Mouse (Mus musculus): Measurements from ENCODE around the gene Fgr. TPM values are rescaled to one million over a fixed set of nuclear protein-coding genes. Genes with fewer than 3 reads are reported as not detected.

Gene Fgr
- polyA plus RNA-seq, 1 experiment from 2014 or later: 0.19 TPM

DNA sequence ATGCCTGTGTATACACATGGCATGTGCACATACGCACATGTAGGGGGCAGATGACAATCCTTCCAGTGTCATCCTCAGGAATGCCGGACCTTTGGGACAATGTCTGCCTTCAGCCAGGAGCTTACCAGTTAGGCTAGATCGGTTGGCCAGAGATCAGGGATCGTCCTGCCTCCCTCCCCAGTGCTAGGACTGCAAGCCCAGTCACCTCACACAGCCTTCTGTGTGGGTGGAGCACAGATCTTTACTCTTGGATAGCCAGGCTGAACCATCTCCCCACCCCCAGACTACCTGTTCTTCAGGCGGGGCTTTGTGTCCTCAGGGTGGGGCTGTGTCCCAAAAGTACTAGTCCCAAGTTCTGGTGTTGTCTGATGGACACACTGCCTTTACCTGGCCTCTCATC, 13.6 kb upstream of the Fgr start:
- Histone ChIP-seq H3K4me1 (replicated peaks) (peaks cover 56% of the 10 kb centered on the region), H3K9ac (no peak overlapping the region)
- 50% methylated on average over 5 of the region's 5 CpGs for WGBS

DNA sequence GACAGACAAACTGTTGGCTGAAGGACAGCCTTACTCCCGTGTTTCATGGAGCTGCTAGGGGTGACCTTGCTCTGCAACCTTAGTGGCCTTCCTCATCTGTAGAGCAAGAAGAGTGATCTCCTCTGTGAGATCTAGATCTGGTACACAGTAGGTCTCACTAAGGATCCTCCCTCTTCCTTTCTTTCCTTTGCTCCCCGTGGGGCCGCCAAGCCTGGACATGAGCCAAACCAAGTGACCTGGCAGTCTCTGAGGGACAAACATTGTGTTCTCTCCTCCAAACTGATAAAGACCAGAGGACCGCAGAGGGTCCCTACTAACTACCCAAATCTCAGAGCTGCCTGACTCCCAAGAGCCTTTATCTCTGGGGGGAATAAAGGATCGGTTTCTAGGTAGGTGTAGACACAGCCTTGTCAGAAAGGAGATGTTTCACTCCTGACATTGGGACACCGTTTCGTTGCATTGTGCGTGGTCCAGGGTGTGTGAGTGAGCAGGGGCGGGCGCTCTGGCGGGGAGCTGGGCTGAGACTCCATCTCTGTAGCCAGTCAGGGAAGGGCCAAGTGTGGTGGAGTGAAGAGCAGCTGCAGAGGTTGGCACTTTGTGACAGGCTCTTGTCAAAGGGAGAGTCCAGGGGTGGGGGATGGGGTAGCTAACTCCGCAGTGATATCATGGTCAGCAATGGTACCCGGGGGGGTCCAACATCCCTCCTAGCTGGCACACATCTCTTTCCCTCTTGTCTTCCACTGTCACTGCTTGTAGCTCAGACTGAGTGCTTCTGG, 12.8 kb upstream of the Fgr start:
- H3K9me3 ChIP-seq (replicated peaks): no peaks in the 10 kb centered on the region
- ATAC-seq (ENCODE audit: insufficient number of reproducible peaks, low FRiP score): peak; percentile 19; the same call in 1 of the 2 replicates
- H3K9ac ChIP-seq: peak overlapping the region; percentile 43; the same call in 1 of the 2 replicates
- peaks cover 49% of the 10 kb centered on the region for H3K4me1 ChIP-seq (replicated peaks)
- H3K27me3 ChIP-seq (replicated peaks): no peaks in the 10 kb centered on the region
- H3K4me2 ChIP-seq: peak overlapping the region; percentile 20; the same call in 1 of the 2 replicates
- peak overlapping the region; percentile 92 for H3K27ac ChIP-seq (ENCODE audit: poor library complexity, severe bottlenecking)
- H3K4me3 ChIP-seq: no peak overlapping the region
- no peaks in the 10 kb centered on the region for H3K36me3 ChIP-seq
- 25% methylated on average over 13 of the region's 13 CpGs for WGBS

More for the DNA sequence above, 13.6 kb upstream of the Fgr start:
- H3K27ac ChIP-seq (ENCODE audit: poor library complexity, severe bottlenecking): peak overlapping the region; percentile 92
- no peak overlapping the region for H3K4me3 ChIP-seq
- no peak for ATAC-seq (ENCODE audit: insufficient number of reproducible peaks, low FRiP score)
- no peak overlapping the region for H3K4me2 ChIP-seq
- H3K9me3 ChIP-seq (replicated peaks): no peaks in the 10 kb centered on the region
- H3K27me3 ChIP-seq (replicated peaks): no peaks in the 10 kb centered on the region
- no peaks in the 10 kb centered on the region for H3K36me3 ChIP-seq

- 72% methylated on average over 5 of the region's 5 CpGs for WGBS
- H3K27me3 ChIP-seq (replicated peaks): no peaks in the 10 kb centered on the region
- no peak overlapping the region for H3K4me2 ChIP-seq
- H3K9ac ChIP-seq: peak overlapping the region; percentile 19; the same call in 1 of the 2 replicates
- no peaks in the 10 kb centered on the region for H3K36me3 ChIP-seq
- peak overlapping the region; percentile 92 for H3K27ac ChIP-seq (ENCODE audit: poor library complexity, severe bottlenecking)
- no peak for ATAC-seq (ENCODE audit: insufficient number of reproducible peaks, low FRiP score)
- H3K9me3 ChIP-seq (replicated peaks): no peaks in the 10 kb centered on the region
- no peak overlapping the region for H3K4me3 ChIP-seq
- peaks cover 43% of the 10 kb centered on the region for H3K4me1 ChIP-seq (replicated peaks)
Measured at GRCm38 (mm10) chr4:132961866-132962265, 12.0 kb upstream of the Fgr start.

DNA sequence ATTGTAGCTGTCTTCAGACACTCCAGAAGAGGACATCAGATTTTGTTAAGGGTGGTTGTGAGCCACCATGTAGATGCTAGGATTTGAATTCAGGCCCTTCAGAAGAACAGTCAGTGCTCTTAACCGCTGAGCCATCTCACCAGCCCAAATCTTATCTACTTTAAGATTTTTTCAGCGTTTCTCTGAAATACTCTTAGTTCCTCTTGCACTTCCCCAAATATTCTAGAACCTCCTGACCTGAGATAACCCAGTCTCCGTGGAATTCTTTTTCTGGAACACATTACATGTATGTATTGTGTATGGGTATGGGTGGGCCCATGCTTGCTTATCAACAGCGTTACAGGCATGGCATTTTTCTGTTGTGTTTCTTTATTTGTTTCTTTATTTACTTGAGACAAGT, 11.3 kb upstream of the Fgr start:
- 75% methylated on average over 4 of the region's 4 CpGs for WGBS
- Histone ChIP-seq H3K4me1 (replicated peaks) (peaks cover 50% of the 10 kb centered on the region), H3K4me3 (no peak overlapping the region), H3K27me3 (replicated peaks) (no peaks in the 10 kb centered on the region), H3K27ac (ENCODE audit: poor library complexity, severe bottlenecking) (no peak overlapping the region), H3K4me2 (no peak overlapping the region), H3K9ac (no peak overlapping the region), H3K9me3 (replicated peaks) (no peaks in the 10 kb centered on the region), H3K36me3 (no peaks in the 10 kb centered on the region)
- ATAC-seq (ENCODE audit: insufficient number of reproducible peaks, low FRiP score): no peak

DNA sequence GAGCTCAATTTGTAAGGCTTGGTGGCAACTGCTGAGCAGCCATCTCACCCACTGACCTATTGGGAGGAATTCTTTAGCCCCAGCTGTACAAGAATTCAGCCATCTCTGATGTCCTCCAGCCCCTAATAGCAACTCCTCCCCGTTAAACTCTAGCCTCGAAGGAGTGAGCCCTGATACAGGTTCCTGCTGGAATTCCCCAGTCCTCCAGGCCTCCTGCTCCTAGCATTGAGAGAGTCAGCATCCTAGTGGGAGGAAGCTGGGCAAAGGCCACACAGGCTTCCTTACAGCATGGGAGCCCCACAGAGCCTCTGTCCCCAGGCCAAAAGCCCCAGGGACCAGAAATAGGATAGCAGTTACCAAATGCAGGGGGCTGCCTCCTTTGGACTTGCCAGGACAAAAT, 10.5 kb upstream of the Fgr start:
- Histone ChIP-seq H3K4me3 (no peak overlapping the region), H3K27ac (ENCODE audit: poor library complexity, severe bottlenecking) (no peak overlapping the region), H3K36me3 (no peaks in the 10 kb centered on the region), H3K9me3 (replicated peaks) (no peaks in the 10 kb centered on the region), H3K4me1 (replicated peaks) (peaks cover 56% of the 10 kb centered on the region), H3K9ac (no peak overlapping the region), H3K4me2 (no peak overlapping the region), H3K27me3 (replicated peaks) (no peaks in the 10 kb centered on the region)
- WGBS: 20% methylated on average over 2 of the region's 2 CpGs
- no peak for ATAC-seq (ENCODE audit: insufficient number of reproducible peaks, low FRiP score)

- no peaks in the 10 kb centered on the region for H3K27me3 ChIP-seq (replicated peaks)
- peaks cover 51% of the 10 kb centered on the region for H3K4me1 ChIP-seq (replicated peaks)
- no peaks in the 10 kb centered on the region for H3K36me3 ChIP-seq
- H3K4me2 ChIP-seq: no peak overlapping the region
- H3K4me3 ChIP-seq: no peak overlapping the region
- no peak overlapping the region for H3K27ac ChIP-seq (ENCODE audit: poor library complexity, severe bottlenecking)
- no peaks in the 10 kb centered on the region for H3K9me3 ChIP-seq (replicated peaks)
- WGBS: 53% methylated on average over 3 of the region's 3 CpGs
- no peak for ATAC-seq (ENCODE audit: insufficient number of reproducible peaks, low FRiP score)
- no peak overlapping the region for H3K9ac ChIP-seq
Measured at GRCm38 (mm10) chr4:132964064-132964463, 9.8 kb upstream of the Fgr start.

DNA sequence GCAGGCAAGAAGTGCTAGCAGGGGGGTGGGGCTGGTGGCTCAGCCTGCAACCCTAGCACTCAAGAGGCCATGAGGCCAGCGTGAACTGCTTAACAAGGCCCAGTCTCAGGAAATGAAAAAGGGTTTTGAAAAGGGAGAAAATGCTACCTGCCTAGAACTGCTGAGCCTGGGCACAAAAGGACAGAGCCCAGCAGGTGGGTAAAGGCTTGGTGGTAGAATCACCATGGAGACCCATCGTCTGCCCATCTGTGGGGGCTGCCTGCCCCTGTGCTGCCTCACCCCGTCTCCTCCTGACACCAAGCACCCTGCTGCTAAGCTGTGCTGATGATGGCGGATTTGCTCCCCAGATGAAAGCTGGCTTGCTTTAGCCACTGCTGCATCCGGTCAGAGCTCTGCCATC, 9.4 kb upstream of the Fgr start:
- 45% methylated on average over 5 of the region's 5 CpGs for WGBS
- H3K4me3 ChIP-seq: no peak overlapping the region
- no peak overlapping the region for H3K4me2 ChIP-seq
- H3K36me3 ChIP-seq: no peaks in the 10 kb centered on the region
- H3K27ac ChIP-seq (ENCODE audit: poor library complexity, severe bottlenecking): no peak overlapping the region
- no peak for ATAC-seq (ENCODE audit: insufficient number of reproducible peaks, low FRiP score)
- H3K9ac ChIP-seq: no peak overlapping the region
- H3K4me1 ChIP-seq (replicated peaks): peaks cover 47% of the 10 kb centered on the region
- H3K27me3 ChIP-seq (replicated peaks): no peaks in the 10 kb centered on the region
- H3K9me3 ChIP-seq (replicated peaks): no peaks in the 10 kb centered on the region

GRCm38 (mm10) chr4:132968105-132968938, 5.6 kb upstream of the Fgr start:
- Histone ChIP-seq H3K4me1 (replicated peaks) (peaks cover 29% of the 10 kb centered on the region), H3K27ac (ENCODE audit: poor library complexity, severe bottlenecking) (no peak overlapping the region), H3K4me3 (no peak overlapping the region), H3K36me3 (no peaks in the 10 kb centered on the region), H3K9me3 (replicated peaks) (no peaks in the 10 kb centered on the region), H3K9ac (no peak overlapping the region), H3K27me3 (replicated peaks) (peaks cover 9% of the 10 kb centered on the region), H3K4me2 (no peak overlapping the region)
- no peak for ATAC-seq (ENCODE audit: insufficient number of reproducible peaks, low FRiP score)
- whole genome bisulfite sequencing: 45% methylated on average over 6 of the region's 6 CpGs

DNA sequence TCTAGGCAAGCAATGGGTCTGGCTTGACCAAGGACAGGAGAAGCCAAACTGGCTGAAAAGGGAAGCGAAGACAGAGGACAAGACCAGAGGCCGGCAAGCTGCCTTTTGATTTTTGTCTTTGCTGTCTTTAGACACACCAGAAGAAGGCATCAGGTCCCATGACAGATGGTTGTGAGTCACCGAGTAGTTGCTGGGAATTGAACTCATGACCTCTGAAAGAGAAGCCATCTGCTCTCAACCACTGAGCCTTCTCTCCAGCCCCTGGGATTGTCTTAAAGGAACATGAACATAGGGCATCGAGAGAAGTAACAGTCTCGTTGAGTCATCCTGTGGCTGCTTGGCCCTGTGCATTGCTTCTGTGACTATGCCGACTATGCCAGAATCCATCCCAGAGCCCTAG, 2.3 kb upstream of the Fgr start:
- peaks cover 37% of the 10 kb centered on the region for H3K27me3 ChIP-seq (replicated peaks)

DNA sequence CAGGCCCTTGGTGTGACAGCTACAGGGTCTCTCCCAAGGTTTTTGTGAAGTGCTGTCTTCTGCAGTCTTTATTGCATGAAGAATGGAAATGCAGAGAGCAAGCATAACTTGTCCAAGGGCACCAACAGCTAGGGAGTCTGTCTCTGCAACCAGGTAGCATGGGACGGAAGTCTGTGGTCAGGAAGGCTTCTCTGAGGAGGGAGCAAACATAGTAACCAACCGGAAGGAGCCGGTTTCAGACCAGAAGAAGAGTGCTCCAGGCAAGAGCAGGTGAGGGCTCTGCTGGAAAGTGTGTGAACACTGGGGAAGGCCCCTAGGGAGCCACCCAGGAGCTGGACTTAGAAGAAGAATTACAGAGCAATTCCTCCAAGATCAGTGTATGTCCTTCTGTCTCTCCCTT, 1.8 kb upstream of the Fgr start:
- no peak overlapping the region for H3K4me2 ChIP-seq
- no peak overlapping the region for H3K27ac ChIP-seq (ENCODE audit: poor library complexity, severe bottlenecking)
- H3K36me3 ChIP-seq: no peaks in the 10 kb centered on the region
- H3K9ac ChIP-seq: no peak overlapping the region
- no peak overlapping the region for H3K4me3 ChIP-seq
- no peaks in the 10 kb centered on the region for H3K9me3 ChIP-seq (replicated peaks)
- 75% methylated on average over 3 of the region's 3 CpGs for WGBS
- ATAC-seq (ENCODE audit: insufficient number of reproducible peaks, low FRiP score): no peak
- peaks cover 46% of the 10 kb centered on the region for H3K4me1 ChIP-seq (replicated peaks)
- peaks cover 42% of the 10 kb centered on the region for H3K27me3 ChIP-seq (replicated peaks)

More for the DNA sequence above, 2.3 kb upstream of the Fgr start:
- Histone ChIP-seq H3K9me3 (replicated peaks) (no peaks in the 10 kb centered on the region), H3K36me3 (no peaks in the 10 kb centered on the region), H3K4me1 (replicated peaks) (peaks cover 47% of the 10 kb centered on the region), H3K4me2 (no peak overlapping the region), H3K9ac (no peak overlapping the region), H3K4me3 (no peak overlapping the region), H3K27ac (ENCODE audit: poor library complexity, severe bottlenecking) (no peak overlapping the region)
- ATAC-seq (ENCODE audit: insufficient number of reproducible peaks, low FRiP score): no peak
- WGBS: 81% methylated on average over 6 of the region's 6 CpGs

- ATAC-seq (ENCODE audit: insufficient number of reproducible peaks, low FRiP score): no peak
Measured at GRCm38 (mm10) chr4:132972556-132972955, 1.3 kb upstream of the Fgr start.

More at GRCm38 (mm10) chr4:132972556-132972955, 1.3 kb upstream of the Fgr start:
- no peak overlapping the region for H3K4me2 ChIP-seq
- H3K4me1 ChIP-seq (replicated peaks): peaks cover 41% of the 10 kb centered on the region
- no peak overlapping the region for H3K27ac ChIP-seq (ENCODE audit: poor library complexity, severe bottlenecking)
- H3K27me3 ChIP-seq (replicated peaks): peaks cover 47% of the 10 kb centered on the region
- WGBS: 43% methylated on average over 2 of the region's 2 CpGs
- no peaks in the 10 kb centered on the region for H3K36me3 ChIP-seq
- no peak overlapping the region for H3K4me3 ChIP-seq
- no peaks in the 10 kb centered on the region for H3K9me3 ChIP-seq (replicated peaks)
- no peak overlapping the region for H3K9ac ChIP-seq

Measured in heart, embryonic 12.5 days (tissue).